Mouse (Mus musculus) midbrain, embryonic 16.5 days (tissue): Measurements from ENCODE around the gene Zfp830. TPM values are rescaled to one million over a fixed set of nuclear protein-coding genes. Genes with fewer than 3 reads are reported as not detected.

Experiments
- ATAC-seq: fragments of 200-750 bp; cut with Nextera tagmentation; 2 replicates; pipeline ENCODE4 v1.8.0; 2017; ENCODE audit warnings: moderate TSS enrichment
- H3K27ac ChIP-seq: fragments of 300-500 bp; sonication (generic); 2 replicates; pipeline ENCODE4 v1.5.1; 2014; ENCODE audit warnings: mild to moderate bottlenecking, low read length, mixed read lengths
- H3K27me3 ChIP-seq: fragments of 300-500 bp; sonication (generic); 2 replicates; pipeline ENCODE4 v1.6.1; 2014; ENCODE audit warnings: low read depth, low read length, mixed read lengths; ENCODE audit not compliant: control insufficient read depth, insufficient read depth
- H3K36me3 ChIP-seq: fragments of 300-500 bp; sonication (generic); 2 replicates; pipeline ENCODE4 v1.6.1; 2014; ENCODE audit warnings: mild to moderate bottlenecking, low read length, moderate library complexity, mixed read lengths; ENCODE audit not compliant: control insufficient read depth, insufficient read depth
- H3K4me1 ChIP-seq: fragments of 300-500 bp; sonication (generic); 2 replicates; pipeline ENCODE4 v1.6.1; 2014; ENCODE audit warnings: mild to moderate bottlenecking, low read length, mixed read lengths; ENCODE audit not compliant: control insufficient read depth, insufficient read depth
- H3K4me2 ChIP-seq: fragments of 300-500 bp; sonication (generic); 2 replicates; pipeline ENCODE4 v1.6.1; 2014; ENCODE audit warnings: mild to moderate bottlenecking, low read length, mixed read lengths
- H3K4me3 ChIP-seq: fragments of 300-500 bp; sonication (generic); 2 replicates; pipeline ENCODE4 v1.5.1; 2014; ENCODE audit warnings: low read depth, mild to moderate bottlenecking, low read length, moderate library complexity, mixed read lengths
- H3K9ac ChIP-seq: fragments of 300-500 bp; sonication (generic); 2 replicates; pipeline ENCODE4 v1.6.1; 2014; ENCODE audit warnings: low read depth, low read length, mixed read lengths
- H3K9me3 ChIP-seq: fragments of 300-500 bp; sonication (generic); replicated peaks from 2 replicates; pipeline ENCODE4 v1.6.1; 2014; ENCODE audit warnings: mild to moderate bottlenecking, low read length, mixed read lengths; ENCODE audit not compliant: control insufficient read depth, poor library complexity, severe bottlenecking
- WGBS: fragments of 180-500 bp; shearing (Covaris S2); extraction: QIAGEN DNeasy Blood & Tissue Kit; methylation state at CpG from one replicate; pipeline ENCODE4 v1.1.7; 2014; 5-methylcytosine and 5-hydroxymethylcytosine counted together
- polyA plus RNA-seq: library from polyadenylated mRNA; unstranded; fragments of >200 nt; fragmentation: Nextera tagmentation; extraction: Ambion mirVana; gene quantifications from 2 replicates; pipeline ENCODE4 v1.2.1, GENCODE M21; 2015

The Zfp830 gene
- polyA plus RNA-seq, 1 experiment from 2014 or later = 26.6 TPM

DNA sequence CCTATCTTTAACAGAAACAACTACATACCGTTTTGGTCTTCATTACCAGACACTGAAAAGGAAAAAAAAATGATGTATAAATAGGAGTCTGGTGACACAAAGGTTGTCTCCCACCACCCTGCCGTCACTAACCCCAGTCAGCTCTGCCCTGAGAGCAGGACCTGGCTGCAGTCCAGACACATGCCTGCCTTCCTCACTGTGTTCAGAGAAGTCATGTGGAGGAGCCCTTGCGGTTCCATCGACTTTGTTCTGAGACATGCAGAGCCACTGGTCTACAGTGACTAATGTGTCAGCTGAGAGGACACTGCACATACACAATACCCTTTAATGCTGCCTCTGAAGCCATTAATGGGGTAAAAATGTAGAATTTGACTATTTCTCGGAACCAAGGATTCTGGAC is 44.3 kb downstream of the Zfp830 start:
- no peak overlapping the region for H3K9ac ChIP-seq
- no peaks in the 10 kb centered on the region for H3K9me3 ChIP-seq
- H3K27me3 ChIP-seq = no peaks in the 10 kb centered on the region
- ATAC-seq = no peak
- 68% methylated on average over 5 of the region's 5 CpGs for WGBS
- H3K4me3 ChIP-seq = no peak overlapping the region
- no peak overlapping the region for H3K4me2 ChIP-seq
- 0 out of 2 replicates have a peak, but pooled peaks cover 3% of the 10 kb centered on the region for H3K4me1 ChIP-seq
- H3K27ac ChIP-seq = no peak overlapping the region
- no peaks in the 10 kb centered on the region for H3K36me3 ChIP-seq

Other genes with a start within 250 kb of the Zfp830 start
- 0.25 and 0.46 TPM in 2 replicates for gene Cct6b, start within 50 bp of the Zfp830 start, polyA plus RNA-seq
- 25.6 and 28.5 TPM in 2 replicates for gene Lig3, start 16.8 kb downstream of the Zfp830 start, polyA plus RNA-seq
- gene Rffl, start 106.9 kb downstream of the Zfp830 start, polyA plus RNA-seq = 3.9 and 4.2 TPM in 2 replicates
- gene Rad51d, start 126.3 kb downstream of the Zfp830 start, polyA plus RNA-seq = 13.6 and 13.7 TPM in 2 replicates
- gene Fndc8, start 127.8 kb downstream of the Zfp830 start, polyA plus RNA-seq = 1.0 and 1.1 TPM in 2 replicates
- 35.7 and 36.8 TPM in 2 replicates for gene Nle1, start 144.1 kb downstream of the Zfp830 start, polyA plus RNA-seq
- 0.78 and 1.5 TPM in 2 replicates for gene Unc45b, start 146.2 kb downstream of the Zfp830 start, polyA plus RNA-seq
- gene Slfn5, start 187.0 kb downstream of the Zfp830 start, polyA plus RNA-seq = 1.4 and 1.6 TPM in 2 replicates
- 1.7 and 1.9 TPM in 2 replicates for gene Slfn9, start 227.5 kb downstream of the Zfp830 start, polyA plus RNA-seq